Mouse (Mus musculus): Measurements from ENCODE around the gene Atp4b. TPM values are rescaled to one million over a fixed set of nuclear protein-coding genes. Genes with fewer than 3 reads are reported as not detected.
A peak's percentile ranks its signal among the peaks of the same experiment; 100 is the strongest.
"Not testable (repeated sequence)": the region's sequence is repeated elsewhere in the genome, so short reads cannot be mapped to it uniquely, and the experiment has no call there.

Gene Atp4b
- polyA plus RNA-seq, 1 experiment from 2014 or later: not detected

DNA sequence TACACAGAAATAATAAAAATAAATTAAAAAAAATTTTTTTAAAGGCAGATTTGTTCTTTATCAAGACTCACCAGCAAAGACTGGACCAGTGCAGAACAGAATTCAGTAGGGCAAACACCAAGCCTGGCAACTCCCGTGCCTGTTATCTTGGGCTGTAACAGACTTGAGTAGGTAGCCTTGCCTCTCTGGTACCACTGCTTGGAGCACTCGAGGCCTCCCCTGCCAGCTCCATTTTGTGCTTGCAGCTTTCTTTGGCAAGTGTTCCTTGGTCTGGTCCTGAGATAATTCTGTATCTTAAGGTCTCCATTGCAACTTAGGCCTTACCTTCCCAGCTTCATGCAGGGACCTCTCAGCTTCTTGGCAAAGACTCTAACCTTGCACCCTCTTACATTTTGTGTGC lies 54.3 kb downstream of the Atp4b start:
- peaks cover 5% of the 10 kb centered on the region for H3K4me1 ChIP-seq (ENCODE audit: insufficient read depth)
- H3K4me2 ChIP-seq: no peak overlapping the region
- DNase-seq: no peak
- H3K4me3 ChIP-seq (ENCODE audit: low read depth, low read length): no peak overlapping the region
- H3K27ac ChIP-seq (ENCODE audit: low read depth): no peak overlapping the region
- TF ChIP-seq CTCF (IDR thresholded peaks at IDR 0.05; ENCODE audit: low read depth): no peak
- no peak overlapping the region for H3K9ac ChIP-seq
- H3K36me3 ChIP-seq (ENCODE audit: insufficient read depth): peaks cover 73% of the 10 kb centered on the region
- no peaks in the 10 kb centered on the region for H3K9me3 ChIP-seq (ENCODE audit: low read depth, low read length)
- ATAC-seq (ENCODE audit: insufficient read depth): no peak
- H3K27me3 ChIP-seq (ENCODE audit: insufficient read depth, low read length): no peaks in the 10 kb centered on the region
- WGBS: 83% methylated on average over 2 of the region's 2 CpGs

- Histone ChIP-seq H3K4me3 (ENCODE audit: low read depth, low read length) (peak overlapping the region; percentile 6; the same call in 1 of the 2 replicates), H3K27me3 (ENCODE audit: insufficient read depth, low read length) (no peaks in the 10 kb centered on the region), H3K27ac (ENCODE audit: low read depth) (no peak overlapping the region), H3K4me1 (ENCODE audit: insufficient read depth) (peaks cover 5% of the 10 kb centered on the region), H3K9ac (peak overlapping the region; percentile 95; the same call in 1 of the 2 replicates), H3K9me3 (ENCODE audit: low read depth, low read length) (no peaks in the 10 kb centered on the region), H3K36me3 (ENCODE audit: insufficient read depth) (peaks cover 56% of the 10 kb centered on the region), H3K4me2 (peak overlapping the region; percentile 73)
- ATAC-seq (ENCODE audit: insufficient read depth) (no peak), DNase-seq (no peak)
- 83% methylated on average over 8 of the region's 8 CpGs for WGBS
- TF ChIP-seq CTCF (IDR thresholded peaks at IDR 0.05; ENCODE audit: low read depth): no peak
These were observed 56.0 kb downstream of the Atp4b start for GRCm38 (mm10) chr8:13340650-13341049.

DNA sequence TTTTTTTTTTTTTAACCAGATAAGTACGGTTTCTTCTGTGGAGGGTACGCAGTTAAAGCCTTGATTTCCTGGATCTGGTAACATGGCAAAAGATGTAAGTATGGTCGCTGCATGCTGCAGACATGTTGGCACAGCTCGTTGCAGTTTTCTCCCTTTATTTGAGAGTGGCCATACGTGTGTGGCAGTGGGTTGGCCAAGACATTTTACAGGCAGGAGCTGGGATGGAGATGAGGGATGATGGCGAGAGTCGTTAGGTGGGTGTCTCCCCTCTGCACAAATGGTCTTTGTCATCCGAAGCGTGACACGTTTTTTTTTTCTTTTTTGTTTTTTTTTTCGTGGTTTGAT lies 57.0 kb downstream of the Atp4b start:
- TF ChIP-seq CTCF (IDR thresholded peaks at IDR 0.05; ENCODE audit: low read depth): no peak
- Histone ChIP-seq H3K9ac (peak overlapping the region; percentile 95), H3K27ac (ENCODE audit: low read depth) (no peak overlapping the region), H3K4me1 (ENCODE audit: insufficient read depth) (peaks cover 5% of the 10 kb centered on the region), H3K4me3 (ENCODE audit: low read depth, low read length) (peak overlapping the region; percentile 88), H3K4me2 (peak overlapping the region; percentile 73), H3K9me3 (ENCODE audit: low read depth, low read length) (no peaks in the 10 kb centered on the region), H3K36me3 (ENCODE audit: insufficient read depth) (peaks cover 46% of the 10 kb centered on the region), H3K27me3 (ENCODE audit: insufficient read depth, low read length) (no peaks in the 10 kb centered on the region)
- no peak for ATAC-seq (ENCODE audit: insufficient read depth)
- peak; percentile 38 for DNase-seq
- 3% methylated on average over 11 of the region's 11 CpGs for WGBS

DNA sequence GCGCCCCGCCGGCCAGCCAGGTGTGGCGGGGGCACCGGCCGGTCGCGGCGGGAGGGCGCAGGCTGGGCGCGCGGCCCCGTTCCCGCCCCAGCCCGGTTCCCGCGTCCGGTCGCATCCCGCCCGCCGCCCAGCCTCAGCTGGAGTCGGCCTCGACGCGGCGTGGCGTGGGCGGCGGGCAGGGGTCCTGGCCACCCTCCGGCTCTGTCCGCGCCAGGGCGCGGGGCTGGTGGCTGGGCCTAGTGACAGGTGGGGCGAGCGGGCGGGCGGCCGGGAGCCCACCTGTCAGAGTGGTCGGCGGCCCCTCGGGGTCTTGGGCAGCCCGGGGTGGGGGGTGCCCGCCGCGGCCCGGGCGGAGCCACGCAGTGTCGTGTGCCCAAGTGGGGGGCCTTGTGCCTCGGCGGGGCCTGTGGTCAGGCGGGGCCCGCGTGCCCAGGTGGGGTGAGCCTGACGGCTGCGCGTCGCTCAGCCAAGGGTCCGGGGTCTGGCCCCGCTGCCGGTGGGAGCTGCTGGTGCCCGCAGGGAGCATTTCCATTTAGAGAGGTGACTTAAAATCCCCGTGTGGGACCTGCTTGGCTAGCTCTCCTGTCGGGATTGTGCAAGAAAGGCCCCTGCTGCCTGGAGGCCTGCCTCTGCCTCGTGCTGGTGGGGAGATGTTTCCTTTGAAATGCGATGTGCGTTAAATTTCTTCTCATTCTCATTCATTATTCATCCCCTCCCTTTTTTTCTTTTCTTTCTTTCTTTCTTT lies 57.6 kb downstream of the Atp4b start:
- DNase-seq (peak; percentile 58), ATAC-seq (ENCODE audit: insufficient read depth) (peak; percentile 76)
- peaks cover 41% of the 10 kb centered on the region for H3K36me3 ChIP-seq (ENCODE audit: insufficient read depth)
- H3K4me3 ChIP-seq (ENCODE audit: low read depth, low read length): peak overlapping the region; percentile 88
- H3K9me3 ChIP-seq (ENCODE audit: low read depth, low read length): no peaks in the 10 kb centered on the region
- H3K9ac ChIP-seq: peak overlapping the region; percentile 95
- peaks cover 5% of the 10 kb centered on the region for H3K4me1 ChIP-seq (ENCODE audit: insufficient read depth)
- peak overlapping the region; percentile 82 for H3K27ac ChIP-seq (ENCODE audit: low read depth)
- TF ChIP-seq CTCF (IDR thresholded peaks at IDR 0.05; ENCODE audit: low read depth): no peak
- peak overlapping the region; percentile 73 for H3K4me2 ChIP-seq
- under 1% methylated on average over 67 of the region's 70 CpGs for WGBS
- H3K27me3 ChIP-seq (ENCODE audit: insufficient read depth, low read length): no peaks in the 10 kb centered on the region

DNA sequence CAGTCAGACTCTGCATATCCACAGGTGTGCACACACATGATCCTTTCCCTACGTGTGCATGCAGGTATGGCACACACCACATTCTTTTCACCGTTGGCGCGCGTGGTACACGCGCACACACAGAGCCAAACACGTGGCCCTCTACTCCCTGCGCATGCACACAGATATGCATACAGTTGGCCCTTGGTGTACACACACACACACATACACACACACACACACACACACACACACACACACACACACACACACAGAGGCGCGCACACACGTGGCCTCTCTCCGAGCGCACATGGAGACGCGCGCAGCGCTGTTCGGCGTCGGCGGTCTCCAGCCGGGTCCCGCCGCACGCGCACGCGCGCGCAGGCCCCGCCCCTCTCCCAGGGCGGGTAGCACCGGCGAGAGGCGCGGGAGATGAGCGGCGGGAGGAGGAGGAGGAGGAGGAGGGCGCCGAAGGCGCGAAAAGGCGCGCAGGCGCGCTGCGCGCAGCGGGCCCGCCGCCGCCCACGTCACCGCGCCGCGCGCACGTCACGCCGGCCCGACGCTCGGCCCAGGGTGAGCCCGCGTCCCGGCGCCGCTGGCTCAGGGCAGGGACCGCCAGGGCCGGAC lies 58.3 kb downstream of the Atp4b start, which contains the start of gene Tfdp1:
Tfdp1 (plus strand) TSS at position 497 of the 606 bp plus-strand sequence.
- Histone ChIP-seq H3K9ac (peak within 1 kb of the TSS; percentile 95), H3K36me3 (ENCODE audit: insufficient read depth) (peaks cover 34% of the 10 kb centered on the region), H3K27ac (ENCODE audit: low read depth) (peak within 1 kb of the TSS; percentile 82), H3K4me2 (peak within 1 kb of the TSS; percentile 73), H3K27me3 (ENCODE audit: insufficient read depth, low read length) (no peaks in the 10 kb centered on the region), H3K4me1 (ENCODE audit: insufficient read depth) (peaks cover 5% of the 10 kb centered on the region), H3K9me3 (ENCODE audit: low read depth, low read length) (no peaks in the 10 kb centered on the region), H3K4me3 (ENCODE audit: low read depth, low read length) (peak within 1 kb of the TSS; percentile 88)
- DNase-seq: peak; percentile 96
- ATAC-seq (ENCODE audit: insufficient read depth): peak; percentile 95
- TF ChIP-seq CTCF (IDR thresholded peaks at IDR 0.05; ENCODE audit: low read depth): no peak
- WGBS: under 1% methylated on average over 45 of the region's 72 CpGs

DNA sequence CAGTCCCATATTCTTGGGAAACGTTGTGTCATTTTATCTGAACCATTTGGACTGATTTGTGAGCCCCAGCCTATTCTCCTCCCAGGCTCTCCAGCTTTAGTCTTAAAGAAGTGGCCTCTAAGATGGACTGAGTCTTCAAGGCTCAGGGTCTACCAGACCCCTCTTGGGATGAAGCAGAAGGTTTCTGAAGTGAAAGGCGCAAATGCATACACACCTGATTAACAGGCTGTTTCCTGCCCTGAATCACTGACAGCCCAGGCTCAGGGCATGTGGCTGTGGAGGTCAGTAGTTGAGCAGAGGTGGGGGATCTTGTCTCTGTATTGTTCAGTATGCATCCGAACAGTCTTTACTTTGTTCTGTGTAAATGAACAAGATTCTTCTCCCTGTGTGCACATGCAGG lies 58.9 kb downstream of the Atp4b start:
- no peak for TF ChIP-seq CTCF (IDR thresholded peaks at IDR 0.05; ENCODE audit: low read depth)

DNA sequence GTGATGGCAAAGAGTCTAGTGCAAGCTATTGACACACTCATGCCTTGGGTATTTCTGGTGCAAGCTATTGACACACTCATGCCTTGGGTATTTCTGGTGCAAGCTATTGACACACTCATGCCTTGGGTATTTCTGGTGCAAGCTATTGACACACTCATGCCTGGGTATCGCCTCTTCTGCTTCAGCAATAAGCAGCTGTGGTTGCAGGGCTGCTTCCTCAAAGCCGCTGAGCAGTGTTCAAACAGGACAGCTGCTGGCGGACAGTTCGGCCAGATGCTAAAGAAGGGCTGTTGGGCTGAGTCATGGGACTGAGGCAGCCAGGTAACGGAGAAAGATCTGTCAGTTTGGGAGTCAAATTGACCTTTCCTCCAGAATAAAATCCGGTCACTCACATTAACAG lies 59.4 kb downstream of the Atp4b start:
- not testable (repeated sequence) for ATAC-seq (ENCODE audit: insufficient read depth)
- 75% methylated on average over 6 of the region's 6 CpGs for WGBS
- DNase-seq: peak; percentile 21

More for the DNA sequence above, 58.9 kb downstream of the Atp4b start:
- H3K9me3 ChIP-seq (ENCODE audit: low read depth, low read length): no peaks in the 10 kb centered on the region
- peaks cover 27% of the 10 kb centered on the region for H3K36me3 ChIP-seq (ENCODE audit: insufficient read depth)
- DNase-seq (peak; percentile 11), ATAC-seq (ENCODE audit: insufficient read depth) (peak; percentile 14; the same call in 1 of the 2 replicates)
- peak overlapping the region; percentile 95; the same call in 1 of the 2 replicates for H3K9ac ChIP-seq
- no peak overlapping the region for H3K27ac ChIP-seq (ENCODE audit: low read depth)
- 53% methylated on average over 3 of the region's 3 CpGs for WGBS
- H3K27me3 ChIP-seq (ENCODE audit: insufficient read depth, low read length): no peaks in the 10 kb centered on the region
- H3K4me3 ChIP-seq (ENCODE audit: low read depth, low read length): peak overlapping the region; percentile 88
- H3K4me1 ChIP-seq (ENCODE audit: insufficient read depth): peaks cover 5% of the 10 kb centered on the region
- peak overlapping the region; percentile 73 for H3K4me2 ChIP-seq

More for the DNA sequence above, 59.4 kb downstream of the Atp4b start:
- H3K27ac ChIP-seq (ENCODE audit: low read depth); H3K27me3 ChIP-seq (ENCODE audit: insufficient read depth, low read length); H3K9me3 ChIP-seq (ENCODE audit: low read depth, low read length); H3K9ac ChIP-seq; H3K4me2 ChIP-seq; H3K4me1 ChIP-seq (ENCODE audit: insufficient read depth); H3K4me3 ChIP-seq (ENCODE audit: low read depth, low read length): not testable (repeated sequence)
- H3K36me3 ChIP-seq (ENCODE audit: insufficient read depth): peaks cover 22% of the 10 kb centered on the region

Other genes with a start within 250 kb of the Atp4b start
- 309 and 315 TPM in 2 replicates for gene Lamp1, start 237.7 kb downstream of the Atp4b start, polyA plus RNA-seq (2014; fragmentation: Nextera tagmentation; extraction: Ambion mirVana)
- gene Grtp1, start 196.2 kb downstream of the Atp4b start, polyA plus RNA-seq (2014; fragmentation: Nextera tagmentation; extraction: Ambion mirVana): 4.8 and 5.6 TPM in 2 replicates
- gene Adprhl1, start 142.7 kb downstream of the Atp4b start, polyA plus RNA-seq (2014; fragmentation: Nextera tagmentation; extraction: Ambion mirVana): 1.6 TPM in 1 of 2 replicates, not detected in the other
- gene Dcun1d2, start 108.7 kb downstream of the Atp4b start, polyA plus RNA-seq (2014; fragmentation: Nextera tagmentation; extraction: Ambion mirVana): 26.2 TPM in 2 replicates
- 36.8 and 44.0 TPM in 2 replicates for gene Tmco3, start 108.6 kb downstream of the Atp4b start, polyA plus RNA-seq (2014; fragmentation: Nextera tagmentation; extraction: Ambion mirVana)
- 216 and 219 TPM in 2 replicates for gene Tfdp1, start 58.1 kb downstream of the Atp4b start, polyA plus RNA-seq (2014; fragmentation: Nextera tagmentation; extraction: Ambion mirVana)
- gene Grk1, start 8.3 kb upstream of the Atp4b start, polyA plus RNA-seq (2014; fragmentation: Nextera tagmentation; extraction: Ambion mirVana): not detected in 2 replicates
- gene Tmem255b, start 38.4 kb upstream of the Atp4b start, polyA plus RNA-seq (2014; fragmentation: Nextera tagmentation; extraction: Ambion mirVana): 0.59 and 0.95 TPM in 2 replicates
- gene Gas6, start 97.7 kb upstream of the Atp4b start, polyA plus RNA-seq (2014; fragmentation: Nextera tagmentation; extraction: Ambion mirVana): 43.5 and 47.1 TPM in 2 replicates
- not detected in 2 replicates for gene 1700029H14Rik, start 165.6 kb upstream of the Atp4b start, polyA plus RNA-seq (2014; fragmentation: Nextera tagmentation; extraction: Ambion mirVana)

All from lung, embryonic 14.5 days (tissue).